Mouse (Mus musculus) G1E (cell line): ENCODE data around the gene Sema5b.

ENCODE experiments used
- CTCF ChIP-seq: IDR thresholded peaks from 2 replicates; pipeline ENCODE4 v1.5.1; 2012; ENCODE audit warnings: low read depth, low read length, inconsistent platforms, mixed read lengths
- GATA1 ChIP-seq: IDR thresholded peaks from 2 replicates; pipeline ENCODE4 v1.6.1; 2012; ENCODE audit warnings: borderline replicate concordance, low read length, inconsistent platforms, mixed read lengths
- GATA2 ChIP-seq: IDR thresholded peaks from 2 replicates; pipeline ENCODE4 v1.6.1; 2012; ENCODE audit warnings: low read depth, low read length, inconsistent platforms, borderline replicate concordance
- POLR2AphosphoS5 ChIP-seq: IDR thresholded peaks from 2 replicates; pipeline ENCODE4 v1.6.1; 2012; ENCODE audit warnings: low read depth, low read length, inconsistent platforms; ENCODE audit not compliant: insufficient replicate concordance
- TAL1 ChIP-seq: conservative IDR thresholded peaks from 2 replicates; pipeline ENCODE4 v1.6.1; 2012; ENCODE audit warnings: low read depth, low read length, inconsistent platforms, mixed read lengths

- TF ChIP-seq GATA2 (no peak), CTCF (no peak), TAL1 (no peak), POLR2AphosphoS5 (no peak), GATA1 (no peak)
Observed at GRCm38 (mm10) chr16:35623986-35624385, 83.0 kb downstream of the Sema5b start.
